Mouse (Mus musculus) intestine, postnatal 0 days (tissue): ENCODE measurements at regions not wholly inside any gene's neighbourhood (a gene's known extent, or its start where the extent isn't known, plus 50 kb on each side); places are given as distances from the start of the nearest gene placed in this dataset.

Experiments
- ATAC-seq: fragments of 200-750 bp; cut with Nextera tagmentation; 2 replicates; pipeline ENCODE4 v1.8.0; 2017; ENCODE audit warnings: mild to moderate bottlenecking, moderate TSS enrichment, moderate library complexity
- H3K27ac ChIP-seq: fragments of 300-500 bp; sonication (generic); 2 replicates; pipeline ENCODE4 v1.5.1; 2014; ENCODE audit warnings: mild to moderate bottlenecking, low read depth, low read length, moderate library complexity
- H3K27me3 ChIP-seq: fragments of 300-500 bp; sonication (generic); replicated peaks from 2 replicates; pipeline ENCODE4 v1.6.1; 2014; ENCODE audit warnings: low read length, mixed read lengths; ENCODE audit not compliant: control insufficient read depth, insufficient read depth
- H3K36me3 ChIP-seq: fragments of 300-500 bp; sonication (generic); 2 replicates; pipeline ENCODE4 v1.6.1; 2014; ENCODE audit warnings: mild to moderate bottlenecking, moderate library complexity; ENCODE audit not compliant: control insufficient read depth, insufficient read depth
- H3K4me1 ChIP-seq: fragments of 300-500 bp; sonication (generic); replicated peaks from 2 replicates; pipeline ENCODE4 v1.6.1; 2014; ENCODE audit warnings: antibody characterized with exemption, low read length, mixed read lengths; ENCODE audit not compliant: control insufficient read depth, insufficient read depth
- H3K4me2 ChIP-seq: fragments of 300-500 bp; sonication (generic); replicated peaks from 2 replicates; pipeline ENCODE4 v1.6.1; 2014; ENCODE audit warnings: low read depth, mild to moderate bottlenecking, moderate library complexity
- H3K4me3 ChIP-seq: fragments of 300-500 bp; sonication (generic); 2 replicates; pipeline ENCODE4 v1.5.1; 2014; ENCODE audit warnings: low read depth, low read length
- H3K9ac ChIP-seq: fragments of 300-500 bp; sonication (generic); 2 replicates; pipeline ENCODE4 v1.6.1; 2014; ENCODE audit warnings: mild to moderate bottlenecking, low read depth, low read length
- H3K9me3 ChIP-seq: fragments of 300-500 bp; sonication (generic); 2 replicates; pipeline ENCODE4 v1.6.1; 2016; ENCODE audit warnings: mixed run types; ENCODE audit not compliant: control insufficient read depth
- CTCF ChIP-seq: sonication (generic); IDR thresholded peaks from 2 replicates; pipeline ENCODE4 v1.5.1; 2016; ENCODE audit warnings: low read depth, mild to moderate bottlenecking, control low read depth, antibody characterized with exemption, moderate library complexity
- WGBS: fragments of 180-500 bp; shearing (Covaris S2); extraction: QIAGEN DNeasy Blood & Tissue Kit; methylation state at CpG from one replicate; pipeline ENCODE4 v1.1.7; 2014; 5-methylcytosine and 5-hydroxymethylcytosine counted together

GRCm38 (mm10) chr4:26404266-26404665 is 57.6 kb upstream of the Manea start:
- 90% methylated on average over 2 of the region's 2 CpGs for WGBS
- no peak for ATAC-seq

DNA sequence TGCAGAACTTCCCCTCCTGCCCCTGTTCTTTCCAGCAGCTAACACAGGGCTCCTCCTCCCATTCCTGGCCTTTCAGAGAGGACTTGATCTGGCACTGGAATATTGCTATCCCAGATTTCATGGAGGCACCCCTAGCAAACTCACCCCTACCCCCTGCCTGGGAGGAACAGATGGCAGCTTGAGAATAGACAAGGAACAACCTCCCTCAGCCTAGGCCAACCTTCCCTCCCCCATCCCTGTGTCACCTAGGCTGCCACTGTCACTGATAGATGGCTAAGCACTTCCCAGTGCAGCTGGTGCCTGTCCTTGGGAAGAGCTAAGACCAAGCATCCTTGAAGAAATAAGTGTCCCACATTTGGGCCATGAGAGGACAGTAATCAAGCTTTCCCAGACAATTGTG is 55.5 kb upstream of the Manea start:
- no peak for TF ChIP-seq CTCF
- Histone ChIP-seq H3K9ac (no peak overlapping the region), H3K4me1 (no peaks in the 10 kb centered on the region), H3K27me3 (no peaks in the 10 kb centered on the region), H3K27ac (no peak overlapping the region), H3K4me2 (no peak overlapping the region), H3K4me3 (no peak overlapping the region), H3K9me3 (no peaks in the 10 kb centered on the region), H3K36me3 (no peaks in the 10 kb centered on the region)
- no peak for ATAC-seq

More at GRCm38 (mm10) chr4:26404266-26404665, 57.6 kb upstream of the Manea start:
- Histone ChIP-seq H3K4me1 (no peaks in the 10 kb centered on the region), H3K27me3 (no peaks in the 10 kb centered on the region), H3K9ac (no peak overlapping the region), H3K9me3 (no peaks in the 10 kb centered on the region), H3K4me3 (no peak overlapping the region), H3K4me2 (no peak overlapping the region), H3K36me3 (no peaks in the 10 kb centered on the region), H3K27ac (no peak overlapping the region)
- no peak for TF ChIP-seq CTCF
